Mouse (Mus musculus) adipocyte (in vitro differentiated cells): ENCODE data around the gene Poglut1.

Experiments
- DNase-seq: peaks from one replicate; pipeline ENCODE4 v3.0.0-alpha.2; 2016; ENCODE audit warnings: low spot score

Poglut1 gene

DNA sequence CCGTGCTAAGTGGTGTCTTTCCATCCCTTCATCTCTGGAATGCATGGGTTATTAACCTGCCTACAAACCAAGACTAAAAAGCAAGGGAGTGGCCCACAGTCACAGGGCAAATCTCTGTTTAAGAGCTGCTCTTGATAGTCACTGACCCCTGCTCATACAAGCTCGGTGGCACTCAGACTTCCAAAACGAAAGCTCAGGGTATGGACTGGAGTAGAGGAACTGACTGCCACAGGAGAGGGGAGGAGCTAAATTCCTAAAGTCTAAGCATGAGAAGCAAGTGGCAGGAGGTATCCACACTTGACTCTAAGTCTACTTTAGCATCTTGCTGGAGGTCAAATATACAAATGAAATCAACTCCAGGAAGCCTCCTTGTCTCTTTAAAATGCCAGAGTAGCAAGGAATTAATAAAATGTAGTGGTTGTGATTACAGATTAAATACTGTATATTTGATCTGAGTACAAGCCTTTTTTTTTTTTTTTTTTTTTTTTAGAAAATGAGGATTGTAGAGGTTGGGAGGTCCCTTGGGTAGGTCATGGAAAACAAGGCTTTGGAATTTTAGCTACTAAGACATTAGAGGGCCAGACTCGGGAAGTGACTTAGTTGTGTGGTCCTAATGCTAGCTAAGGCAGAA, 74.3 kb downstream of the Poglut1 start:
- no peak for DNase-seq
